Mouse (Mus musculus): ENCODE data around the gene Map4k2. TPM values are rescaled to one million over a fixed set of nuclear protein-coding genes. Genes with fewer than 3 reads are reported as not detected.
A peak's percentile ranks its signal among the peaks of the same experiment; 100 is the strongest.

Map4k2 gene
- polyA plus RNA-seq, 1 experiment from 2014 or later: 10.1 TPM

GRCm38 (mm10) chr19:6375423-6376254 is 34.7 kb downstream of the Map4k2 start:
- H3K36me3 ChIP-seq (ENCODE audit: control insufficient read depth, insufficient read depth, low read length): peaks cover 69% of the 10 kb centered on the region
- ATAC-seq (replicated peaks; ENCODE audit: insufficient number of reproducible peaks, low FRiP score, low TSS enrichment): 0 out of 2 replicates have a peak, but pooled peaks have one; percentile 41
- H3K4me1 ChIP-seq (ENCODE audit: control insufficient read depth, insufficient read depth, low read length): peaks cover 6% of the 10 kb centered on the region; the same call in 1 of the 2 replicates
- 93% methylated on average over 42 of the region's 42 CpGs for WGBS (ENCODE audit: insufficient replicate concordance)
- no peak overlapping the region for H3K27ac ChIP-seq (ENCODE audit: low read depth, low read length)
- H3K9me3 ChIP-seq (replicated peaks; ENCODE audit: control insufficient read depth, low read length): no peaks in the 10 kb centered on the region
- H3K27me3 ChIP-seq (ENCODE audit: control insufficient read depth, insufficient read depth, low read length): no peaks in the 10 kb centered on the region
- no peak overlapping the region for H3K4me3 ChIP-seq (ENCODE audit: low read depth, low read length)
- H3K4me2 ChIP-seq: no peak overlapping the region
- H3K9ac ChIP-seq (ENCODE audit: low read depth, low read length): no peak overlapping the region

GRCm38 (mm10) chr19:6376255-6376564 is 35.3 kb downstream of the Map4k2 start:
- H3K27me3 ChIP-seq (ENCODE audit: control insufficient read depth, insufficient read depth, low read length): no peaks in the 10 kb centered on the region
- no peak overlapping the region for H3K4me2 ChIP-seq
- H3K4me3 ChIP-seq (ENCODE audit: low read depth, low read length): no peak overlapping the region
- 70% methylated on average over 14 of the region's 14 CpGs for WGBS (ENCODE audit: insufficient replicate concordance)
- ATAC-seq (replicated peaks; ENCODE audit: insufficient number of reproducible peaks, low FRiP score, low TSS enrichment): no peak
- peaks cover 63% of the 10 kb centered on the region for H3K36me3 ChIP-seq (ENCODE audit: control insufficient read depth, insufficient read depth, low read length)
- no peaks in the 10 kb centered on the region for H3K9me3 ChIP-seq (replicated peaks; ENCODE audit: control insufficient read depth, low read length)
- peaks cover 6% of the 10 kb centered on the region; the same call in 1 of the 2 replicates for H3K4me1 ChIP-seq (ENCODE audit: control insufficient read depth, insufficient read depth, low read length)
- H3K27ac ChIP-seq (ENCODE audit: low read depth, low read length): no peak overlapping the region
- no peak overlapping the region for H3K9ac ChIP-seq (ENCODE audit: low read depth, low read length)

GRCm38 (mm10) chr19:6376643-6377042 is 35.7 kb downstream of the Map4k2 start:
- Histone ChIP-seq H3K27ac (ENCODE audit: low read depth, low read length) (no peak overlapping the region), H3K9me3 (replicated peaks; ENCODE audit: control insufficient read depth, low read length) (no peaks in the 10 kb centered on the region), H3K9ac (ENCODE audit: low read depth, low read length) (no peak overlapping the region), H3K36me3 (ENCODE audit: control insufficient read depth, insufficient read depth, low read length) (peaks cover 59% of the 10 kb centered on the region), H3K4me3 (ENCODE audit: low read depth, low read length) (no peak overlapping the region), H3K4me1 (ENCODE audit: control insufficient read depth, insufficient read depth, low read length) (peaks cover 6% of the 10 kb centered on the region; the same call in 1 of the 2 replicates), H3K27me3 (ENCODE audit: control insufficient read depth, insufficient read depth, low read length) (no peaks in the 10 kb centered on the region), H3K4me2 (no peak overlapping the region)
- ATAC-seq (replicated peaks; ENCODE audit: insufficient number of reproducible peaks, low FRiP score, low TSS enrichment): no peak
- WGBS (ENCODE audit: insufficient replicate concordance): 85% methylated on average over 2 of the region's 2 CpGs

GRCm38 (mm10) chr19:6377327-6378040 is 36.5 kb downstream of the Map4k2 start:
- H3K27ac ChIP-seq (ENCODE audit: low read depth, low read length): no peak overlapping the region
- no peak for ATAC-seq (replicated peaks; ENCODE audit: insufficient number of reproducible peaks, low FRiP score, low TSS enrichment)
- WGBS (ENCODE audit: insufficient replicate concordance): 77% methylated on average over 11 of the region's 11 CpGs

GRCm38 (mm10) chr19:6380411-6381166 is 39.7 kb downstream of the Map4k2 start:
- 89% methylated on average over 9 of the region's 9 CpGs for WGBS (ENCODE audit: insufficient replicate concordance)
- ATAC-seq (replicated peaks; ENCODE audit: insufficient number of reproducible peaks, low FRiP score, low TSS enrichment): no peak

More at GRCm38 (mm10) chr19:6377327-6378040, 36.5 kb downstream of the Map4k2 start:
- Histone ChIP-seq H3K9ac (ENCODE audit: low read depth, low read length) (no peak overlapping the region), H3K4me3 (ENCODE audit: low read depth, low read length) (no peak overlapping the region), H3K27me3 (ENCODE audit: control insufficient read depth, insufficient read depth, low read length) (no peaks in the 10 kb centered on the region), H3K9me3 (replicated peaks; ENCODE audit: control insufficient read depth, low read length) (no peaks in the 10 kb centered on the region), H3K36me3 (ENCODE audit: control insufficient read depth, insufficient read depth, low read length) (peaks cover 51% of the 10 kb centered on the region), H3K4me1 (ENCODE audit: control insufficient read depth, insufficient read depth, low read length) (peaks cover 11% of the 10 kb centered on the region), H3K4me2 (no peak overlapping the region)

GRCm38 (mm10) chr19:6381238-6381637 is 40.3 kb downstream of the Map4k2 start:
- 96% methylated on average over 5 of the region's 5 CpGs for WGBS (ENCODE audit: insufficient replicate concordance)

More at GRCm38 (mm10) chr19:6380411-6381166, 39.7 kb downstream of the Map4k2 start:
- Histone ChIP-seq H3K4me2 (no peak overlapping the region), H3K27me3 (ENCODE audit: control insufficient read depth, insufficient read depth, low read length) (no peaks in the 10 kb centered on the region), H3K36me3 (ENCODE audit: control insufficient read depth, insufficient read depth, low read length) (peaks cover 23% of the 10 kb centered on the region), H3K27ac (ENCODE audit: low read depth, low read length) (no peak overlapping the region), H3K9me3 (replicated peaks; ENCODE audit: control insufficient read depth, low read length) (no peaks in the 10 kb centered on the region), H3K9ac (ENCODE audit: low read depth, low read length) (no peak overlapping the region), H3K4me3 (ENCODE audit: low read depth, low read length) (no peak overlapping the region), H3K4me1 (ENCODE audit: control insufficient read depth, insufficient read depth, low read length) (peaks cover 26% of the 10 kb centered on the region)

GRCm38 (mm10) chr19:6382323-6382924 is 41.5 kb downstream of the Map4k2 start:
- H3K27me3 ChIP-seq (ENCODE audit: control insufficient read depth, insufficient read depth, low read length): no peaks in the 10 kb centered on the region
- peaks cover 34% of the 10 kb centered on the region for H3K4me1 ChIP-seq (ENCODE audit: control insufficient read depth, insufficient read depth, low read length)
- ATAC-seq (replicated peaks; ENCODE audit: insufficient number of reproducible peaks, low FRiP score, low TSS enrichment): no peak
- H3K36me3 ChIP-seq (ENCODE audit: control insufficient read depth, insufficient read depth, low read length): peaks cover 10% of the 10 kb centered on the region
- H3K27ac ChIP-seq (ENCODE audit: low read depth, low read length): peak overlapping the region; percentile 22; the same call in 1 of the 2 replicates
- H3K4me3 ChIP-seq (ENCODE audit: low read depth, low read length): no peak overlapping the region
- no peak overlapping the region for H3K4me2 ChIP-seq
- H3K9ac ChIP-seq (ENCODE audit: low read depth, low read length): no peak overlapping the region
- 70% methylated on average over 4 of the region's 4 CpGs for WGBS (ENCODE audit: insufficient replicate concordance)
- H3K9me3 ChIP-seq (replicated peaks; ENCODE audit: control insufficient read depth, low read length): no peaks in the 10 kb centered on the region

More at GRCm38 (mm10) chr19:6381238-6381637, 40.3 kb downstream of the Map4k2 start:
- no peak for ATAC-seq (replicated peaks; ENCODE audit: insufficient number of reproducible peaks, low FRiP score, low TSS enrichment)
- no peaks in the 10 kb centered on the region for H3K27me3 ChIP-seq (ENCODE audit: control insufficient read depth, insufficient read depth, low read length)
- H3K27ac ChIP-seq (ENCODE audit: low read depth, low read length): no peak overlapping the region
- no peak overlapping the region for H3K4me2 ChIP-seq
- H3K9ac ChIP-seq (ENCODE audit: low read depth, low read length): no peak overlapping the region
- H3K4me1 ChIP-seq (ENCODE audit: control insufficient read depth, insufficient read depth, low read length): peaks cover 32% of the 10 kb centered on the region
- no peak overlapping the region for H3K4me3 ChIP-seq (ENCODE audit: low read depth, low read length)
- H3K9me3 ChIP-seq (replicated peaks; ENCODE audit: control insufficient read depth, low read length): no peaks in the 10 kb centered on the region
- H3K36me3 ChIP-seq (ENCODE audit: control insufficient read depth, insufficient read depth, low read length): peaks cover 17% of the 10 kb centered on the region

GRCm38 (mm10) chr19:6383470-6383869 is 42.5 kb downstream of the Map4k2 start:
- H3K4me1 ChIP-seq (ENCODE audit: control insufficient read depth, insufficient read depth, low read length): peaks cover 34% of the 10 kb centered on the region
- 36% methylated on average over 5 of the region's 5 CpGs for WGBS (ENCODE audit: insufficient replicate concordance)
- peak overlapping the region; percentile 90 for H3K27ac ChIP-seq (ENCODE audit: low read depth, low read length)
- H3K9ac ChIP-seq (ENCODE audit: low read depth, low read length): no peak overlapping the region
- H3K27me3 ChIP-seq (ENCODE audit: control insufficient read depth, insufficient read depth, low read length): no peaks in the 10 kb centered on the region
- no peak for ATAC-seq (replicated peaks; ENCODE audit: insufficient number of reproducible peaks, low FRiP score, low TSS enrichment)
- no peak overlapping the region for H3K4me3 ChIP-seq (ENCODE audit: low read depth, low read length)
- H3K36me3 ChIP-seq (ENCODE audit: control insufficient read depth, insufficient read depth, low read length): peaks cover 1% of the 10 kb centered on the region; the same call in 1 of the 2 replicates
- peak overlapping the region; percentile 82 for H3K4me2 ChIP-seq
- no peaks in the 10 kb centered on the region for H3K9me3 ChIP-seq (replicated peaks; ENCODE audit: control insufficient read depth, low read length)
